Mouse (Mus musculus) limb, embryonic 15.5 days (tissue): ENCODE measurements at regions not wholly inside any gene's neighbourhood (a gene's known extent, or its start where the extent isn't known, plus 50 kb on each side); places are given as distances from the start of the nearest gene placed in this dataset.

Source experiments
- ATAC-seq: fragments of 200-750 bp; cut with Nextera tagmentation; 2 replicates; pipeline ENCODE4 v1.8.0; 2017; ENCODE audit warnings: low read depth, moderate TSS enrichment; ENCODE audit not compliant: insufficient number of reproducible peaks, low FRiP score, low TSS enrichment
- H3K27ac ChIP-seq: fragments of 300-500 bp; sonication (generic); 2 replicates; pipeline ENCODE4 v1.5.1; 2015; ENCODE audit warnings: moderate library complexity, mild to moderate bottlenecking, inconsistent platforms
- H3K27me3 ChIP-seq: fragments of 300-500 bp; sonication (generic); 2 replicates; pipeline ENCODE4 v1.6.1; 2015; ENCODE audit warnings: inconsistent platforms
- H3K36me3 ChIP-seq: fragments of 300-500 bp; sonication (generic); 2 replicates; pipeline ENCODE4 v1.6.1; 2015; ENCODE audit warnings: inconsistent platforms
- H3K4me1 ChIP-seq: fragments of 300-500 bp; sonication (generic); 2 replicates; pipeline ENCODE4 v1.6.1; 2015; ENCODE audit warnings: inconsistent platforms
- H3K4me2 ChIP-seq: fragments of 300-500 bp; sonication (generic); 2 replicates; pipeline ENCODE4 v1.6.1; 2015; ENCODE audit warnings: mild to moderate bottlenecking, inconsistent platforms
- H3K4me3 ChIP-seq: fragments of 300-500 bp; sonication (generic); 2 replicates; pipeline ENCODE4 v1.5.1; 2015; ENCODE audit warnings: mild to moderate bottlenecking, inconsistent platforms
- H3K9ac ChIP-seq: fragments of 300-500 bp; sonication (generic); 2 replicates; pipeline ENCODE4 v1.6.1; 2015; ENCODE audit warnings: inconsistent platforms
- H3K9me3 ChIP-seq: fragments of 300-500 bp; sonication (generic); 2 replicates; pipeline ENCODE4 v1.6.1; 2016; ENCODE audit warnings: inconsistent platforms
- WGBS: fragments of 180-500 bp; shearing (Covaris S2); methylation state at CpG from one replicate; pipeline ENCODE4 v1.1.7; 2015; 5-methylcytosine and 5-hydroxymethylcytosine counted together

DNA sequence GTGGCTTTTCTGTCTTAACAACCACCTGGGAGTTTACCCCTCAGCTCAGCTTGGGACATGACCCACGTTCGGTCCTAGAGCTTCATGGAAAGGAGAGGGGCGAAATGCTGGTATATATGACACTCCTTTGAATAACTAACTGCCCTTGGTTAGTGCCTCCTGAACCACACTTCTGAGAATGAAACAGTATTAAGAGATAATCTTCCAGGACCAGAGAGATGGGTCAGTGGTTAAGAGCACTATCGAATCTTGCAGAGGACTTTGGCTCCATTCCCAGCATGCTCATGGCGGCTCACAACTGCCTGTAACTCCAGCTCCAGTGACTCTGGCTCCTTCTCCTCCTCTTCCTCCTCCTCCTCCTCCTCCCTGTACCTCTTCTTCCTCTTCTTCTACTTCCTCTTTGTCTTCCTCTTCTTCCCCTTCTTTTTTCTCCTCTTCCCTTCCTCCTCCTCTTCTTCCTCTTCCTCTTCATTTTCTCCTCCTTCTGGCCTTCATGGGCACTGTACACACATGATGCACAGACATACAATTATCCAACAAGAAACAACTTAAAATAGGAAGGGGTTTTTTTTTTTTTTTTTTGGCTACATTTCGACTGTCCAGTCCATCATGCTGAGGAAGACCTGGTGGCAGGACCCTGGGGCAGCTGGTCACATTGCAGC lies 71.0 kb upstream of the Ctnnb1 start:
- Histone ChIP-seq H3K36me3 (no peaks in the 10 kb centered on the region), H3K9ac (no peak overlapping the region), H3K4me1 (peaks cover 13% of the 10 kb centered on the region), H3K27me3 (no peaks in the 10 kb centered on the region), H3K27ac (no peak overlapping the region), H3K4me2 (no peak overlapping the region), H3K4me3 (no peak overlapping the region), H3K9me3 (no peaks in the 10 kb centered on the region)
- WGBS = 89% methylated on average over 6 of the region's 6 CpGs
- no peak for ATAC-seq

DNA sequence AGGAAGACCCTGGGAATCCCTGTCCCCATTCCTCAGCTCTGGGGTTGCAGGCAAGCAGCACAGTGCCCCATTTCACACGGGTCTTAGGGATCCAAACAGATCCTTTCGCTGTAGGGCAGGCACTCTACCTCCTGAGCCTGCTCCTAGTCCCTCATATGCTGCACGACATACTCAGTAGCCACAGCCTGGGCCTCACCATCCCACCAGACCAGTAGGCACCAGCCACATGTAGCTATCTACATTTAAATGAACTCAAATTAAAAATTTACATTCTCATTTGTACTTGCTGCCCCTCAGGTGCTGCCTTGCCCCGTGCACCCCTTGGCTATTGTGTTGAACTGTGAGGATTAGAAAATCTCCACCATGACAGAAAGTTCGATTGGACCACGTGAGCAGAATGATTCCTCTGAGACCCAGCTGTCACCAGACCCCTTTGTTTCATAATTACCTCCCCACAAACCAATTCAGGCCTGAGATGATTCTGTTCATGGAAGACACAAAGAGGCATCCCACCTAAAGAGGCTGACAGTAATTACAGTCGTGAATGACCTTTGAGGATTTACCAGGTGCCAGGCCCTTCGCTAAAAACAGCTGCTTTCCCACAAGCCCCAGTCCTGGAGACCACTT lies 67.9 kb upstream of the Ctnnb1 start:
- no peak overlapping the region for H3K27ac ChIP-seq

GRCm38 (mm10) chr9:120861788-120862345 lies 67.1 kb upstream of the Ctnnb1 start:
- WGBS = 65% methylated on average over 12 of the region's 12 CpGs

More for the DNA sequence above, 67.9 kb upstream of the Ctnnb1 start:
- Histone ChIP-seq H3K4me1 (peaks cover 15% of the 10 kb centered on the region; the same call in 1 of the 2 replicates), H3K27me3 (no peaks in the 10 kb centered on the region), H3K9ac (no peak overlapping the region), H3K4me3 (no peak overlapping the region), H3K4me2 (no peak overlapping the region), H3K9me3 (no peaks in the 10 kb centered on the region), H3K36me3 (no peaks in the 10 kb centered on the region)
- WGBS = 61% methylated on average over 8 of the region's 8 CpGs
- ATAC-seq = no peak

DNA sequence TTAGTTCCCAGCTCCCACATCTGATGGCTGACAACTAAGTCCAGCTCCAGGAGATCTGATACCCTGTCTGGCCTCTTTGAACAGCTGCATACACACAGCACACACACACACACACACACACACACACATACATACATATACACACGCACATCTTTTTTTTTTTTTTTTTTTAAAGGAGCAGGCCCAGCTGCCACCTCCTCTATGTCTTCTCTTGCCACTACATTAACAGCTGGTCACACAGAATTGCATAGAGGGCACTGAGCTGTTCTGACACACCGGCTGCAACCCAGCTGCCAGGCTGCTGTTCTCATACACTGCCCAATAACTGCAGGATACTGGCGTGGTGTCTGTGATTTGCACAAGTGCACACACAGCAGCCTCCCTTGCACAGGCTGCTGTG lies 64.6 kb upstream of the Ctnnb1 start:
- no peak overlapping the region for H3K4me3 ChIP-seq

More at GRCm38 (mm10) chr9:120861788-120862345, 67.1 kb upstream of the Ctnnb1 start:
- Histone ChIP-seq H3K4me3 (no peak overlapping the region), H3K9ac (no peak overlapping the region), H3K9me3 (no peaks in the 10 kb centered on the region), H3K36me3 (no peaks in the 10 kb centered on the region), H3K27me3 (no peaks in the 10 kb centered on the region), H3K4me2 (no peak overlapping the region), H3K27ac (no peak overlapping the region), H3K4me1 (peaks cover 22% of the 10 kb centered on the region)
- no peak for ATAC-seq

DNA sequence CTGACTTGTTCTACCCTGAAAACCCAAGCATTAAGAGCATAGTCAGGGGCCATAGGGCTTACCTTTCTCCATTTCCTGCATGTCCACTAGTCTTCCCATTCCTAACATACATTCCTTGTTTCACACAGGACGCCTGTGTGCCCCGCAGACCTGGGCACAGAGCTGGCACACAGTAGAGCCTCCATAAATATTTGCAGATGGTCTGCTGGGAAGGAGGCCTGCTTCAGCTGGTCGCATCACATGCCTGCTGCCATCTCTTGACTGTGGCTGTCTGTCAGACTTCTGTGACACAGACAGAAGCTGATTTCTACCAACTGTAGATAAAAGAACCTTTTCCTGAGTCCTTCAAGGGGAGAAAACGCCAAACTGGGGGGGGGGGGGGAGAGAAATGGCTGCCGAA lies 62.8 kb upstream of the Ctnnb1 start:
- Histone ChIP-seq H3K27ac (peak overlapping the region; percentile 78), H3K4me2 (no peak overlapping the region), H3K4me3 (no peak overlapping the region), H3K36me3 (no peaks in the 10 kb centered on the region), H3K9ac (no peak overlapping the region), H3K4me1 (peaks cover 51% of the 10 kb centered on the region), H3K27me3 (no peaks in the 10 kb centered on the region), H3K9me3 (no peaks in the 10 kb centered on the region)
- 0 out of 2 replicates have a peak, but pooled peaks have one; percentile 7 for ATAC-seq
- 29% methylated on average over 5 of the region's 5 CpGs for WGBS

More for the DNA sequence above, 64.6 kb upstream of the Ctnnb1 start:
- no peak overlapping the region for H3K27ac ChIP-seq
- WGBS = 74% methylated on average over 3 of the region's 3 CpGs
- no peak overlapping the region for H3K9ac ChIP-seq
- no peaks in the 10 kb centered on the region for H3K27me3 ChIP-seq
- no peak for ATAC-seq
- peaks cover 37% of the 10 kb centered on the region for H3K4me1 ChIP-seq
- no peak overlapping the region for H3K4me2 ChIP-seq
- H3K36me3 ChIP-seq = no peaks in the 10 kb centered on the region
- H3K9me3 ChIP-seq = no peaks in the 10 kb centered on the region

- Histone ChIP-seq H3K27ac (peak overlapping the region; percentile 78), H3K36me3 (no peaks in the 10 kb centered on the region), H3K4me3 (no peak overlapping the region), H3K4me1 (peaks cover 50% of the 10 kb centered on the region), H3K4me2 (no peak overlapping the region), H3K9me3 (no peaks in the 10 kb centered on the region), H3K27me3 (no peaks in the 10 kb centered on the region), H3K9ac (no peak overlapping the region)
- ATAC-seq = peak; percentile 45; the same call in 1 of the 2 replicates
- WGBS = 34% methylated on average over 4 of the region's 4 CpGs
Observed at GRCm38 (mm10) chr9:120866709-120867108, 62.3 kb upstream of the Ctnnb1 start.

DNA sequence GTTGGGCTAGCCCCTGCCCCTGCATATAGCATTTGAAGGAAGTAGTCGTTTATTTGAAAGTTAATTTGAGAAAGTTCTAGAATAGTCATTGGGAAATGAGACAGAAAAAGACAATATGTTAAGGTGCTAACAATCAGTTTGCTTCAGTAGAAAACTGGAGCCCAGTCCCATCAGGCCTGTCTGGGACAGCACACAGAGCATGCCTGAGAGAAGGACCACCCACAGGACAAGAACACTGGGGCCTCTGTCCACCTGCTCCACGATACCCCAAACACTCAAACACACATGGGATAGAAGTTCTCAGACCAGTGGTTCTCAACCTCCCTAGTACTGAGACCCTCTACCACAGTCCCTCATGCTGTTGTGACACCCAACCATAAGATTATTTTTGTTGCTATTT lies 61.2 kb upstream of the Ctnnb1 start:
- no peak overlapping the region for H3K27ac ChIP-seq
- no peak overlapping the region for H3K4me2 ChIP-seq
- H3K27me3 ChIP-seq = no peaks in the 10 kb centered on the region
- no peak overlapping the region for H3K4me3 ChIP-seq
- 72% methylated on average over 2 of the region's 2 CpGs for WGBS
- H3K4me1 ChIP-seq = peaks cover 46% of the 10 kb centered on the region
- no peak for ATAC-seq
- H3K9me3 ChIP-seq = no peaks in the 10 kb centered on the region
- H3K9ac ChIP-seq = no peak overlapping the region
- H3K36me3 ChIP-seq = no peaks in the 10 kb centered on the region

- no peak for ATAC-seq
- no peaks in the 10 kb centered on the region for H3K27me3 ChIP-seq
- H3K9ac ChIP-seq = no peak overlapping the region
- H3K9me3 ChIP-seq = no peaks in the 10 kb centered on the region
- no peaks in the 10 kb centered on the region for H3K36me3 ChIP-seq
- peaks cover 46% of the 10 kb centered on the region for H3K4me1 ChIP-seq
- H3K27ac ChIP-seq = no peak overlapping the region
- no peak overlapping the region for H3K4me2 ChIP-seq
- 83% methylated on average over 4 of the region's 4 CpGs for WGBS
- no peak overlapping the region for H3K4me3 ChIP-seq
Observed at GRCm38 (mm10) chr9:120868330-120868729, 60.7 kb upstream of the Ctnnb1 start.

DNA sequence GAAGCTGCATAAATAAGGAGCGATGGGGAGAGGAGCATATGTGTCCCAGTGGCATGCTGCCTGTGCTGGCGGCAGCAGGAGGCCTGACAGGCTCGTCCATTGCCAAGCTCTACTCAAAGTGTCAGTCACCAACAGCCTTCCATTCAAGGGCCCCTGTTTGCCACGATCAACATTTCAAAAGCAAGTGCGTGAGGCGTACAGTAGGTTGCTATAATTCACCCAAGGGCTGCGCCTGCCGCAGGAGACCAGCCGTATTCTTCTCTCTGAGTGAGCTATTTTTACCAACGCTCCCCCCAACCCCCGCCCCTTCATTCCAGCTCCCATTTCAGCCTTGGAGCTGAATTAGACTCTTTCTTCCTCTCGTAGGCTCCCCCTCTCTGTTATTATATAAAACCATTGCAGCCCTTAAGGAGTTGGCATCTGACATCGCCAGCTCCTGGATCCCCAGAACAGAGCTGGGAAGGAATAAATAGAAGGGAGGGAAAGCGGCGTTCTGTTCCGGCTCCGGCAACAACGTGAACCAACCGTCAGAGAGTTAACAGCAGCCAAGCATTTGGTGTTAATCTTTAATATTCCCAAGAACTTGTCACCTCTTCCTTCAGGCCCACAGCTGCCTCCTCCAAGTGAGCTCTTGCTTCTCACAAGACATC lies 59.5 kb upstream of the Ctnnb1 start:
- no peaks in the 10 kb centered on the region for H3K9me3 ChIP-seq
- H3K27ac ChIP-seq = peak overlapping the region; percentile 87
- peak; percentile 42 for ATAC-seq
- peak overlapping the region; percentile 10; the same call in 1 of the 2 replicates for H3K4me3 ChIP-seq
- H3K27me3 ChIP-seq = no peaks in the 10 kb centered on the region
- H3K9ac ChIP-seq = 0 out of 2 replicates have a peak overlapping the region, but pooled peaks have one; percentile 23
- no peaks in the 10 kb centered on the region for H3K36me3 ChIP-seq
- peak overlapping the region; percentile 39 for H3K4me2 ChIP-seq
- peaks cover 45% of the 10 kb centered on the region for H3K4me1 ChIP-seq
- 16% methylated on average over 19 of the region's 19 CpGs for WGBS

- Histone ChIP-seq H3K4me2 (no peak overlapping the region), H3K27me3 (no peaks in the 10 kb centered on the region), H3K4me1 (peaks cover 24% of the 10 kb centered on the region), H3K9me3 (no peaks in the 10 kb centered on the region), H3K9ac (no peak overlapping the region), H3K4me3 (no peak overlapping the region), H3K27ac (no peak overlapping the region), H3K36me3 (no peaks in the 10 kb centered on the region)
- whole genome bisulfite sequencing = 96% methylated on average over 3 of the region's 3 CpGs
- no peak for ATAC-seq
Observed at GRCm38 (mm10) chr9:120873293-120873692, 55.7 kb upstream of the Ctnnb1 start.

DNA sequence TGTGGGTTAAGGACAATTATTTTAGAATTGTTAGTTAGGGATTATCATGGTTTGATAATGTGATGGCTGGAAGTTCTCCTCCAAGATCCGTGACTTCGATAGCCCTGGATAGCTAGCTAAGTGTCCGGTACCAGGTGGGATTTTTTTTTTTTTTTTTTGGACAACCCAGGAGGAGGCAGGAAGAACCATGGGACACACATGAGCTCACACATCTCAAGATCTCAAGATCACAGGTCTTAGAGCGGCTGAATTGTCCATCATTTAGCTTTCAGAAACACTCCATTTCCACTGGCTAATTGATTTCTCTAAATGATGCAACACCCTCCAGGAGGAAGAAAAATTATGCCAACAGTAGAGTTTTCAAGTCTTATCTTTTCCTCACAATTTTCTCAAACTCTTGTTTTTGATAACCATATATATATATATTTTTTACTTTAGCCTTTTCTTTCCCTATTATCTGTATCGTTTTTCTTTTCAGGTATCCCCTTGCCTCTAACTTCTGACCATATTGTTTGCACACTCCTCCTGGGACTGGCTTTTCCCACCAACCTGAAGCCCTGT lies 54.5 kb upstream of the Ctnnb1 start:
- H3K4me1 ChIP-seq = peaks cover 13% of the 10 kb centered on the region
- no peak for ATAC-seq
- no peaks in the 10 kb centered on the region for H3K36me3 ChIP-seq
- no peaks in the 10 kb centered on the region for H3K27me3 ChIP-seq
- H3K27ac ChIP-seq = no peak overlapping the region
- WGBS = 92% methylated on average over 5 of the region's 5 CpGs
- H3K9me3 ChIP-seq = no peaks in the 10 kb centered on the region
- no peak overlapping the region for H3K9ac ChIP-seq
- H3K4me2 ChIP-seq = no peak overlapping the region
- H3K4me3 ChIP-seq = no peak overlapping the region

DNA sequence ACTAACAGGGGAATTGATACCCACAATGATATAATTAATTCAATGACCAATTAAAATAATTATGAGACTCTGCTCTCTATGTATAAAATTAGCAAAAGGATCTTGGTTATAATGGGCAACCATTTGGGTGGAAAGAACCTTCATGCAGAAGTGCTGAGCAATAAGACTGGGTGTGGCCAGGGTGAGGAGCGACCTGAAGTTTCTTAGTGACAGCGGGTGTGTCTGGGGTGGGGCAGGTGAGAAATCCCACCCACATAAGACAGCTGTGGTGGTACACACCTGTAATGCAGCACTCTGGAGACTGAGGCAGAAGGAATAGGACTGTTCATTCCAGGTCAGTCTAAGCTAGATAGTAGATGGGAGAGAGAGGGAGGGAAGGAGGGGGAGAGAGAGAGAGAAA lies 51.9 kb upstream of the Ctnnb1 start:
- Histone ChIP-seq H3K9me3 (no peaks in the 10 kb centered on the region), H3K9ac (no peak overlapping the region), H3K4me1 (no peaks in the 10 kb centered on the region), H3K4me3 (no peak overlapping the region), H3K27ac (no peak overlapping the region), H3K4me2 (no peak overlapping the region), H3K27me3 (no peaks in the 10 kb centered on the region), H3K36me3 (no peaks in the 10 kb centered on the region)
- ATAC-seq = no peak
- 88% methylated on average over 2 of the region's 2 CpGs for WGBS
